24 mouse cellular contexts compared by ENCODE assay signal in genomic region chrX:159156976-159157375, GRCm38 (mm10). TPM values are rescaled to one million over a fixed set of nuclear protein-coding genes. Genes with fewer than 3 reads are reported as not detected.
A peak's percentile ranks its signal among the peaks of the same experiment; 100 is the strongest.
DNase-seq lines count a peak whose midpoint lies in the region; ATAC-seq and TF ChIP-seq lines count a peak whose summit lies in the region.
"Had no signal": no experiment of that assay in that cellular context is flagged by ENCODE, and none has a peak within 500 bp of the region (broad histone marks: within the 10 kb centered on the region; RNA-seq: fewer than 3 reads in every experiment).

No protein-coding gene starts in this region.

- DNase-seq in embryonic facial prominence, embryonic 14.5 days (ENCODE audit: low spot score) = peak; percentile 43
- DNase-seq in embryonic facial prominence, embryonic 10.5 days (ENCODE audit: low spot score) = no peak
- peak; percentile 2 to 3 for DNase-seq in layer of hippocampus, adult 8-10 months (ENCODE audit: low spot score in 2 of 2)
- no peak for DNase-seq in layer of hippocampus, postnatal 25 days (ENCODE audit: extremely low spot score in 1 of 2, low spot score in 1 of 2)
- DNase-seq in brain, embryonic 14.5 days (ENCODE audit: low read depth) = peak; percentile 2
- DNase-seq in skeletal muscle tissue, adult 2 months (ENCODE audit: low read depth, low spot score) = peak; percentile 13
- DNase-seq in stomach, postnatal 0 days (ENCODE audit: low spot score) = no peak
- DNase-seq: adrenal gland, postnatal 10 days; cerebellum, adult 18-20 months; cerebellum, postnatal 25 days; gastrocnemius, postnatal 10 days; kidney, adult 2 months; kidney, postnatal 10 days; liver, embryonic 13.5 days; retina, postnatal 1 day; right cerebral cortex, postnatal 4 days; thymus, postnatal 25 days had no signal

- H3K27me3 ChIP-seq in embryonic facial prominence, embryonic 14.5 days (replicated peaks; ENCODE audit: control insufficient read depth, insufficient read depth, low read length) = no peaks in the 10 kb centered on the region
- H3K27me3 ChIP-seq in embryonic facial prominence, embryonic 10.5 days (replicated peaks; ENCODE audit: low read depth, poor library complexity, severe bottlenecking) = no peaks in the 10 kb centered on the region
- H3K27me3 ChIP-seq in stomach, postnatal 0 days (ENCODE audit: control insufficient read depth, insufficient read depth, low read length) = no peaks in the 10 kb centered on the region
- H3K27me3 ChIP-seq: forebrain, embryonic 15.5 days; liver, embryonic 13.5 days had no signal

- WGBS in embryonic facial prominence, embryonic 14.5 days = 49% methylated on average over 4 of the region's 4 CpGs
- WGBS in embryonic facial prominence, embryonic 10.5 days = 64% methylated on average over 4 of the region's 4 CpGs
- WGBS in stomach, postnatal 0 days = 48% methylated on average over 4 of the region's 4 CpGs

- no peak overlapping the region for H3K4me3 ChIP-seq in embryonic facial prominence, embryonic 14.5 days (ENCODE audit: low read depth, low read length)
- H3K4me3 ChIP-seq in embryonic facial prominence, embryonic 10.5 days = no peak overlapping the region
- no peak overlapping the region for H3K4me3 ChIP-seq in stomach, postnatal 0 days (ENCODE audit: low read depth, low read length)
- H3K4me3 ChIP-seq: erythroblast, embryonic 14.5 days; forebrain, embryonic 15.5 days; heart, adult 2 months; hindbrain, embryonic 10.5 days; liver, embryonic 13.5 days; midbrain, embryonic 10.5 days had no signal

- H3K4me1 ChIP-seq in embryonic facial prominence, embryonic 14.5 days (ENCODE audit: control insufficient read depth, insufficient read depth, low read length) = no peaks in the 10 kb centered on the region
- no peaks in the 10 kb centered on the region for H3K4me1 ChIP-seq in embryonic facial prominence, embryonic 10.5 days
- H3K4me1 ChIP-seq in stomach, postnatal 0 days (replicated peaks; ENCODE audit: control insufficient read depth, insufficient read depth) = no peaks in the 10 kb centered on the region
- H3K4me1 ChIP-seq: forebrain, embryonic 15.5 days; hindbrain, embryonic 10.5 days; liver, embryonic 13.5 days; midbrain, embryonic 10.5 days had no signal

- TF ChIP-seq EP300 in stomach, postnatal 0 days (optimal IDR thresholded peaks at IDR 0.05) = no peak

- no peak overlapping the region for H3K4me2 ChIP-seq in embryonic facial prominence, embryonic 14.5 days (ENCODE audit: low read depth, low read length)
- H3K4me2 ChIP-seq in stomach, postnatal 0 days (replicated peaks; ENCODE audit: low read depth) = no peak overlapping the region
- H3K4me2 ChIP-seq: forebrain, embryonic 15.5 days; liver, embryonic 13.5 days had no signal

- no peak overlapping the region for H3K27ac ChIP-seq in embryonic facial prominence, embryonic 14.5 days (replicated peaks; ENCODE audit: low read depth, low read length)
- no peak overlapping the region for H3K27ac ChIP-seq in embryonic facial prominence, embryonic 10.5 days (replicated peaks)
- H3K27ac ChIP-seq in stomach, postnatal 0 days (replicated peaks) = no peak overlapping the region
- H3K27ac ChIP-seq: forebrain, embryonic 15.5 days; heart, adult 2 months; hindbrain, embryonic 10.5 days; liver, embryonic 13.5 days; midbrain, embryonic 10.5 days had no signal

- no peaks in the 10 kb centered on the region for H3K36me3 ChIP-seq in embryonic facial prominence, embryonic 14.5 days (ENCODE audit: control insufficient read depth, insufficient read depth, low read length)
- H3K36me3 ChIP-seq in embryonic facial prominence, embryonic 10.5 days (replicated peaks) = no peaks in the 10 kb centered on the region
- H3K36me3 ChIP-seq in stomach, postnatal 0 days (ENCODE audit: control insufficient read depth, insufficient read depth, low read length) = no peaks in the 10 kb centered on the region
- H3K36me3 ChIP-seq: forebrain, embryonic 15.5 days; G1E; hindbrain, embryonic 10.5 days; liver, embryonic 13.5 days; midbrain, embryonic 10.5 days had no signal

- no peak for TF ChIP-seq CTCF in brain, embryonic 14.5 days (IDR thresholded peaks at IDR 0.05; ENCODE audit: borderline replicate concordance, extremely low read depth, insufficient read depth, insufficient read length)
- TF ChIP-seq CTCF in stomach, postnatal 0 days (IDR thresholded peaks at IDR 0.05; ENCODE audit: low read depth) = no peak

- H3K9me3 ChIP-seq in embryonic facial prominence, embryonic 14.5 days (ENCODE audit: control insufficient read depth, low read length) = no peaks in the 10 kb centered on the region
- no peaks in the 10 kb centered on the region for H3K9me3 ChIP-seq in embryonic facial prominence, embryonic 10.5 days
- no peaks in the 10 kb centered on the region for H3K9me3 ChIP-seq in stomach, postnatal 0 days (ENCODE audit: control insufficient read depth, low read length)
- H3K9me3 ChIP-seq: forebrain, embryonic 15.5 days; G1E; hindbrain, embryonic 10.5 days; liver, embryonic 13.5 days; midbrain, embryonic 10.5 days had no signal

- peak; percentile 47; the same call in 1 of the 2 replicates for ATAC-seq in embryonic facial prominence, embryonic 14.5 days (ENCODE audit: low read depth)
- no peak for ATAC-seq in stomach, postnatal 0 days (ENCODE audit: low FRiP score, low TSS enrichment)
- ATAC-seq: activated CD4-positive, CD25-positive, alpha-beta regulatory T cell, adult 4 months; forebrain, embryonic 15.5 days had no signal

- no peak overlapping the region for H3K9ac ChIP-seq in embryonic facial prominence, embryonic 14.5 days (ENCODE audit: low read depth, low read length)
- H3K9ac ChIP-seq in stomach, postnatal 0 days (ENCODE audit: low read length) = no peak overlapping the region
- H3K9ac ChIP-seq: forebrain, embryonic 15.5 days; liver, embryonic 13.5 days had no signal

- no peak for TF ChIP-seq POLR2A in brain, embryonic 14.5 days (IDR thresholded peaks at IDR 0.05; ENCODE audit: borderline replicate concordance, extremely low read depth, insufficient read depth, insufficient read length, poor library complexity, severe bottlenecking)

RNA-seq across cellular contexts. Expression of gene Rps6ka3, which starts 53.1 kb away (rescaled TPM):
- polyA plus RNA-seq in embryonic facial prominence, embryonic 14.5 days (2014; fragmentation: Nextera tagmentation; extraction: Ambion mirVana) = 9.2 and 11.1 TPM in 2 replicates
- 6.7 and 7.0 TPM in 2 replicates for polyA plus RNA-seq in embryonic facial prominence, embryonic 10.5 days (2016; fragmentation: Nextera tagmentation; extraction: Ambion mirVana)
- 10 to 100 TPM; 26.7 to 32.8 (median 27.6) TPM for total RNA-seq in layer of hippocampus, adult 8-10 months (2022)
- total RNA-seq in layer of hippocampus, postnatal 25 days (2021) = 10 to 100 TPM; 26.8 to 29.2 TPM
- polyA plus RNA-seq in brain, embryonic 14.5 days (2012; rRNA removed) = 19.9 and 24.4 TPM in 2 replicates
- polyA plus RNA-seq in stomach, postnatal 0 days (2015; fragmentation: Nextera tagmentation; extraction: Ambion mirVana) = 3.6 and 3.7 TPM in 2 replicates

Comparison
In these comparisons a context has a peak if more than half of its experiments do, and no peak if none do; other contexts are left out.
1. DNase-seq: peak in embryonic facial prominence, embryonic 14.5 days (single experiment), layer of hippocampus, adult 8-10 months (2 of 2), brain, embryonic 14.5 days (single experiment) and skeletal muscle tissue, adult 2 months (single experiment); none in embryonic facial prominence, embryonic 10.5 days (single experiment), layer of hippocampus, postnatal 25 days (0 of 2) and stomach, postnatal 0 days (single experiment).